Mouse (Mus musculus) hindbrain, embryonic 13.5 days (tissue): ENCODE results near the gene 2900026A02Rik. TPM values are rescaled to one million over a fixed set of nuclear protein-coding genes. Genes with fewer than 3 reads are reported as not detected.

ENCODE experiments used
- ATAC-seq: fragments of 200-750 bp; cut with Nextera tagmentation; 2 replicates; pipeline ENCODE4 v1.8.0; 2017; ENCODE audit warnings: moderate TSS enrichment; ENCODE audit not compliant: low FRiP score
- H3K27ac ChIP-seq: fragments of 300-500 bp; sonication (generic); 2 replicates; pipeline ENCODE4 v1.5.1; 2015; ENCODE audit warnings: inconsistent platforms, mild to moderate bottlenecking, moderate library complexity
- H3K27me3 ChIP-seq: fragments of 300-500 bp; sonication (generic); 2 replicates; pipeline ENCODE4 v1.6.1; 2015; ENCODE audit warnings: mild to moderate bottlenecking, inconsistent platforms
- H3K36me3 ChIP-seq: fragments of 300-500 bp; sonication (generic); 2 replicates; pipeline ENCODE4 v1.6.1; 2015; ENCODE audit warnings: mild to moderate bottlenecking, inconsistent platforms
- H3K4me1 ChIP-seq: fragments of 300-500 bp; sonication (generic); replicated peaks from 2 replicates; pipeline ENCODE4 v1.6.1; 2015; ENCODE audit warnings: inconsistent platforms
- H3K4me2 ChIP-seq: fragments of 300-500 bp; sonication (generic); 2 replicates; pipeline ENCODE4 v1.6.1; 2015; ENCODE audit warnings: inconsistent platforms, mild to moderate bottlenecking, moderate library complexity
- H3K4me3 ChIP-seq: fragments of 300-500 bp; sonication (generic); 2 replicates; pipeline ENCODE4 v1.5.1; 2015; ENCODE audit warnings: mild to moderate bottlenecking, inconsistent platforms
- H3K9ac ChIP-seq: fragments of 300-500 bp; sonication (generic); 2 replicates; pipeline ENCODE4 v1.6.1; 2015; ENCODE audit warnings: mild to moderate bottlenecking, inconsistent platforms
- H3K9me3 ChIP-seq: fragments of 300-500 bp; sonication (generic); 2 replicates; pipeline ENCODE4 v1.6.1; 2016; ENCODE audit warnings: inconsistent platforms
- whole genome bisulfite sequencing: fragments of 180-500 bp; shearing (Covaris S2); methylation state at CpG from one replicate; pipeline ENCODE4 v1.1.7; 2015; 5-methylcytosine and 5-hydroxymethylcytosine counted together
- polyA plus RNA-seq: library from polyadenylated mRNA; unstranded; fragments of >200 nt; fragmentation: Nextera tagmentation; extraction: Ambion mirVana; gene quantifications from 2 replicates; pipeline ENCODE4 v1.2.1, GENCODE M21; 2015

2900026A02Rik gene
- polyA plus RNA-seq, 1 experiment from 2014 or later = 2.7 TPM

GRCm38 (mm10) chr5:113167733-113168132, 53.3 kb downstream of the 2900026A02Rik start:
- ATAC-seq = no peak
- Histone ChIP-seq H3K4me1 (peaks cover 25% of the 10 kb centered on the region), H3K27ac (no peak overlapping the region), H3K27me3 (no peaks in the 10 kb centered on the region), H3K4me2 (no peak overlapping the region), H3K36me3 (no peaks in the 10 kb centered on the region), H3K4me3 (no peak overlapping the region), H3K9ac (no peak overlapping the region), H3K9me3 (no peaks in the 10 kb centered on the region)
- 30% methylated on average over 2 of the region's 2 CpGs for WGBS

GRCm38 (mm10) chr5:113165481-113165880, 55.6 kb downstream of the 2900026A02Rik start:
- H3K9me3 ChIP-seq = no peaks in the 10 kb centered on the region
- peak overlapping the region; percentile 60; the same call in 1 of the 2 replicates for H3K27ac ChIP-seq
- 0 out of 2 replicates have a peak overlapping the region, but pooled peaks have one; percentile 24 for H3K9ac ChIP-seq
- H3K4me2 ChIP-seq = no peak overlapping the region
- H3K27me3 ChIP-seq = no peaks in the 10 kb centered on the region
- WGBS = 39% methylated on average over 11 of the region's 11 CpGs
- no peaks in the 10 kb centered on the region for H3K36me3 ChIP-seq
- H3K4me1 ChIP-seq = peaks cover 40% of the 10 kb centered on the region
- no peak for ATAC-seq
- no peak overlapping the region for H3K4me3 ChIP-seq

GRCm38 (mm10) chr5:113164873-113165441, 56.1 kb downstream of the 2900026A02Rik start:
- no peaks in the 10 kb centered on the region for H3K27me3 ChIP-seq
- H3K9me3 ChIP-seq = no peaks in the 10 kb centered on the region
- no peak overlapping the region for H3K4me3 ChIP-seq
- ATAC-seq = peak; percentile 68
- 10% methylated on average over 16 of the region's 16 CpGs for WGBS
- peak overlapping the region; percentile 60; the same call in 1 of the 2 replicates for H3K27ac ChIP-seq
- H3K36me3 ChIP-seq = no peaks in the 10 kb centered on the region
- H3K4me2 ChIP-seq = no peak overlapping the region
- peaks cover 45% of the 10 kb centered on the region for H3K4me1 ChIP-seq
- H3K9ac ChIP-seq = 0 out of 2 replicates have a peak overlapping the region, but pooled peaks have one; percentile 24

- Histone ChIP-seq H3K27me3 (no peaks in the 10 kb centered on the region), H3K9me3 (no peaks in the 10 kb centered on the region), H3K27ac (no peak overlapping the region), H3K4me2 (no peak overlapping the region), H3K4me1 (peaks cover 45% of the 10 kb centered on the region), H3K36me3 (no peaks in the 10 kb centered on the region), H3K9ac (no peak overlapping the region), H3K4me3 (no peak overlapping the region)
- no peak for ATAC-seq
- WGBS = 25% methylated on average over 9 of the region's 9 CpGs
These were observed 56.6 kb downstream of the 2900026A02Rik start for GRCm38 (mm10) chr5:113164448-113164847.

- no peak overlapping the region for H3K9ac ChIP-seq
These were observed 57.9 kb downstream of the 2900026A02Rik start for GRCm38 (mm10) chr5:113163116-113163515.

GRCm38 (mm10) chr5:113162699-113163098, 58.3 kb downstream of the 2900026A02Rik start:
- WGBS = 14% methylated on average over 9 of the region's 9 CpGs
- no peak for ATAC-seq
- H3K36me3 ChIP-seq = no peaks in the 10 kb centered on the region
- no peaks in the 10 kb centered on the region for H3K9me3 ChIP-seq
- H3K27ac ChIP-seq = no peak overlapping the region
- peak overlapping the region; percentile 22 for H3K4me3 ChIP-seq
- peaks cover 58% of the 10 kb centered on the region for H3K4me1 ChIP-seq
- peak overlapping the region; percentile 47 for H3K4me2 ChIP-seq
- no peak overlapping the region for H3K9ac ChIP-seq
- no peaks in the 10 kb centered on the region for H3K27me3 ChIP-seq

More at GRCm38 (mm10) chr5:113163116-113163515, 57.9 kb downstream of the 2900026A02Rik start:
- H3K4me2 ChIP-seq = peak overlapping the region; percentile 47
- 7% methylated on average over 13 of the region's 13 CpGs for WGBS
- no peak for ATAC-seq
- no peaks in the 10 kb centered on the region for H3K9me3 ChIP-seq
- H3K36me3 ChIP-seq = no peaks in the 10 kb centered on the region
- H3K4me3 ChIP-seq = peak overlapping the region; percentile 22
- H3K4me1 ChIP-seq = peaks cover 54% of the 10 kb centered on the region
- no peak overlapping the region for H3K27ac ChIP-seq
- H3K27me3 ChIP-seq = no peaks in the 10 kb centered on the region

GRCm38 (mm10) chr5:113161576-113161975, 59.5 kb downstream of the 2900026A02Rik start:
- no peak overlapping the region for H3K4me3 ChIP-seq
- 87% methylated on average over 6 of the region's 6 CpGs for WGBS
- no peaks in the 10 kb centered on the region for H3K9me3 ChIP-seq
- no peak overlapping the region for H3K27ac ChIP-seq
- H3K27me3 ChIP-seq = no peaks in the 10 kb centered on the region
- no peak overlapping the region for H3K4me2 ChIP-seq
- no peak overlapping the region for H3K9ac ChIP-seq
- peaks cover 61% of the 10 kb centered on the region for H3K4me1 ChIP-seq
- H3K36me3 ChIP-seq = no peaks in the 10 kb centered on the region
- ATAC-seq = no peak

- H3K9me3 ChIP-seq = no peaks in the 10 kb centered on the region
- no peak overlapping the region for H3K4me3 ChIP-seq
- WGBS = 65% methylated on average over 10 of the region's 10 CpGs
- H3K36me3 ChIP-seq = no peaks in the 10 kb centered on the region
- no peak for ATAC-seq
- H3K27ac ChIP-seq = no peak overlapping the region
- no peak overlapping the region for H3K4me2 ChIP-seq
- no peaks in the 10 kb centered on the region for H3K27me3 ChIP-seq
- no peak overlapping the region for H3K9ac ChIP-seq
- H3K4me1 ChIP-seq = peaks cover 59% of the 10 kb centered on the region
These were observed 60.7 kb downstream of the 2900026A02Rik start for GRCm38 (mm10) chr5:113160320-113160719.

- no peaks in the 10 kb centered on the region for H3K27me3 ChIP-seq
- H3K9ac ChIP-seq = no peak overlapping the region
- H3K36me3 ChIP-seq = no peaks in the 10 kb centered on the region
- no peak overlapping the region for H3K27ac ChIP-seq
- WGBS = 38% methylated on average over 8 of the region's 8 CpGs
- no peak overlapping the region for H3K4me3 ChIP-seq
- no peak for ATAC-seq
- peaks cover 55% of the 10 kb centered on the region for H3K4me1 ChIP-seq
- H3K9me3 ChIP-seq = no peaks in the 10 kb centered on the region
- H3K4me2 ChIP-seq = no peak overlapping the region
These were observed 62.2 kb downstream of the 2900026A02Rik start for GRCm38 (mm10) chr5:113158759-113159355.

GRCm38 (mm10) chr5:113157588-113157987, 63.4 kb downstream of the 2900026A02Rik start:
- H3K4me1 ChIP-seq = peaks cover 58% of the 10 kb centered on the region
- H3K4me3 ChIP-seq = no peak overlapping the region
- no peak overlapping the region for H3K27ac ChIP-seq
- no peaks in the 10 kb centered on the region for H3K27me3 ChIP-seq
- no peaks in the 10 kb centered on the region for H3K9me3 ChIP-seq
- 68% methylated on average over 10 of the region's 10 CpGs for WGBS
- H3K9ac ChIP-seq = no peak overlapping the region
- ATAC-seq = no peak
- no peak overlapping the region for H3K4me2 ChIP-seq
- no peaks in the 10 kb centered on the region for H3K36me3 ChIP-seq

GRCm38 (mm10) chr5:113157006-113157405, 64.0 kb downstream of the 2900026A02Rik start:
- H3K27me3 ChIP-seq = no peaks in the 10 kb centered on the region
- no peak overlapping the region for H3K9ac ChIP-seq
- WGBS = 83% methylated on average over 5 of the region's 5 CpGs
- peaks cover 61% of the 10 kb centered on the region for H3K4me1 ChIP-seq
- H3K4me3 ChIP-seq = no peak overlapping the region
- H3K36me3 ChIP-seq = no peaks in the 10 kb centered on the region
- H3K27ac ChIP-seq = no peak overlapping the region
- no peak overlapping the region for H3K4me2 ChIP-seq
- no peak for ATAC-seq
- no peaks in the 10 kb centered on the region for H3K9me3 ChIP-seq

- no peak overlapping the region for H3K9ac ChIP-seq
- no peak for ATAC-seq
- no peaks in the 10 kb centered on the region for H3K36me3 ChIP-seq
- H3K4me1 ChIP-seq = peaks cover 56% of the 10 kb centered on the region
- 0 out of 2 replicates have a peak overlapping the region, but pooled peaks have one; percentile 4 for H3K4me2 ChIP-seq
- no peaks in the 10 kb centered on the region for H3K27me3 ChIP-seq
- H3K27ac ChIP-seq = no peak overlapping the region
- H3K9me3 ChIP-seq = no peaks in the 10 kb centered on the region
- 5% methylated on average over 8 of the region's 8 CpGs for WGBS
- H3K4me3 ChIP-seq = no peak overlapping the region
These were observed 65.9 kb downstream of the 2900026A02Rik start for GRCm38 (mm10) chr5:113155133-113155532.

- H3K4me2 ChIP-seq = no peak overlapping the region
- no peaks in the 10 kb centered on the region for H3K36me3 ChIP-seq
- H3K27me3 ChIP-seq = no peaks in the 10 kb centered on the region
- 81% methylated on average over 5 of the region's 5 CpGs for WGBS
- ATAC-seq = no peak
- peaks cover 55% of the 10 kb centered on the region for H3K4me1 ChIP-seq
- H3K9ac ChIP-seq = no peak overlapping the region
- no peak overlapping the region for H3K27ac ChIP-seq
- H3K9me3 ChIP-seq = no peaks in the 10 kb centered on the region
- H3K4me3 ChIP-seq = no peak overlapping the region
These were observed 66.6 kb downstream of the 2900026A02Rik start for GRCm38 (mm10) chr5:113154441-113154840.
